Mouse (Mus musculus) kidney, adult 2 months (tissue): Measurements from ENCODE around the gene 9130409I23Rik.

Source experiments
- CTCF ChIP-seq: fragments of 200-500 bp; conservative IDR thresholded peaks from 2 replicates; pipeline ENCODE4 v1.5.1; 2011; ENCODE audit warnings: low read depth, mild to moderate bottlenecking, control low read depth, low read length, moderate library complexity, mixed read lengths; ENCODE audit not compliant: insufficient read depth, insufficient read length
- POLR2A ChIP-seq: fragments of 200-500 bp; IDR thresholded peaks from one replicate; pipeline ENCODE4 v1.6.1; 2011; ENCODE audit warnings: low read depth, low read length, control low read depth

- peak; percentile 49 for TF ChIP-seq CTCF
- no peak for TF ChIP-seq POLR2A
Measured at GRCm38 (mm10) chr1:181073075-181073474, 22.0 kb downstream of the 9130409I23Rik start.
